10 mouse cellular contexts compared by ENCODE assay signal in genomic region chr1:121087124-121087887, GRCm38 (mm10).
DNase-seq lines count a peak whose midpoint lies in the region; ATAC-seq and TF ChIP-seq lines count a peak whose summit lies in the region.
"Had no signal": no experiment of that assay in that cellular context is flagged by ENCODE, and none has a peak within 500 bp of the region (broad histone marks: within the 10 kb centered on the region; RNA-seq: fewer than 3 reads in every experiment).

No protein-coding gene starts in this region.

- WGBS in forebrain, embryonic 14.5 days = 13% methylated on average over 7 of the region's 7 CpGs
- 37% methylated on average over 7 of the region's 7 CpGs for WGBS in limb, embryonic 10.5 days

- H3K4me3 ChIP-seq in ES-E14 (ENCODE audit: insufficient read depth in 1 of 2, low read depth in 1 of 2, low read length in 2 of 2, poor library complexity in 1 of 2, severe bottlenecking in 1 of 2) = peak overlapping the region; percentile 38 to 59
- no peak overlapping the region for H3K4me3 ChIP-seq in forebrain, embryonic 14.5 days (ENCODE audit: low read depth, low read length)
- H3K4me3 ChIP-seq in left cerebral cortex, adult 2 months = peak overlapping the region; percentile 17
- H3K4me3 ChIP-seq in limb, embryonic 10.5 days = no peak overlapping the region
- H3K4me3 ChIP-seq: lung, embryonic 15.5 days had no signal

- peaks cover 10 to 14% of the 10 kb centered on the region in 2 experiments; a peak in 3 of 4 replicates for H3K4me1 ChIP-seq in ES-E14 (ENCODE audit: control insufficient read depth in 2 of 2, insufficient read depth in 2 of 2, low read length in 2 of 2, poor library complexity in 1 of 2)
- peaks cover 8% of the 10 kb centered on the region for H3K4me1 ChIP-seq in forebrain, embryonic 14.5 days (ENCODE audit: control insufficient read depth, insufficient read depth, low read length)
- peaks cover 17% of the 10 kb centered on the region for H3K4me1 ChIP-seq in limb, embryonic 10.5 days
- H3K4me1 ChIP-seq: lung, embryonic 15.5 days had no signal

- no peak for TF ChIP-seq CTCF in left cerebral cortex, adult 2 months (IDR thresholded peaks at IDR 0.05)

- DNase-seq in cerebellum, adult 11-12 months = peak; percentile 14
- no peak for DNase-seq in cerebellum, adult 8-10 months
- DNase-seq in ES-E14 (ENCODE audit: low read depth, low spot score) = peak; percentile 74
- peak; percentile 70 for DNase-seq in forebrain, embryonic 14.5 days (ENCODE audit: low spot score)
- peak in 1 of 2 experiments; percentile 24 for DNase-seq in left cerebral cortex, adult 2 months (ENCODE audit: extremely low spot score in 1 of 2, low spot score in 2 of 2)
- DNase-seq in adrenal gland, adult (ENCODE audit: inconsistent age in 2 of 2, low spot score in 1 of 2) = no peak
- DNase-seq in adrenal gland, postnatal 14 days = no peak
- DNase-seq in limb, embryonic 10.5 days (ENCODE audit: low spot score) = no peak
- DNase-seq: adrenal gland, adult 8-10 months had no signal

- H3K27ac ChIP-seq in ES-E14 (ENCODE audit: insufficient read depth, low read depth, low read length, poor library complexity, severe bottlenecking) = peak overlapping the region; percentile 95
- no peak overlapping the region for H3K27ac ChIP-seq in forebrain, embryonic 14.5 days (ENCODE audit: low read depth, low read length)
- H3K27ac ChIP-seq in left cerebral cortex, adult 2 months = peak overlapping the region; percentile 25; the same call in 1 of the 2 replicates
- no peak overlapping the region for H3K27ac ChIP-seq in limb, embryonic 10.5 days
- H3K27ac ChIP-seq: lung, embryonic 15.5 days had no signal

- H3K9me3 ChIP-seq in ES-E14 (ENCODE audit: control insufficient read depth, insufficient read depth, low read depth, low read length) = no peaks in the 10 kb centered on the region
- peaks cover 2% of the 10 kb centered on the region; the same call in 1 of the 2 replicates for H3K9me3 ChIP-seq in forebrain, embryonic 14.5 days (replicated peaks; ENCODE audit: control insufficient read depth, low read length)
- no peaks in the 10 kb centered on the region for H3K9me3 ChIP-seq in limb, embryonic 10.5 days (replicated peaks)
- H3K9me3 ChIP-seq: lung, embryonic 15.5 days had no signal

- no peak overlapping the region for H3K4me2 ChIP-seq in forebrain, embryonic 14.5 days (ENCODE audit: low read length)
- H3K4me2 ChIP-seq: lung, embryonic 15.5 days had no signal

- in situ Hi-C loops in ES-E14 (cut with MboI; ENCODE audit: low sequenced_read_pairs in 2 of 2, unreplicated experiment in 2 of 2) = no loop called here

- ATAC-seq in forebrain, embryonic 14.5 days = peak; percentile 70

- H3K9ac ChIP-seq in ES-E14 (ENCODE audit: insufficient read depth, low read depth, low read length, poor library complexity, severe bottlenecking) = peak overlapping the region; percentile 48
- no peak overlapping the region for H3K9ac ChIP-seq in forebrain, embryonic 14.5 days (ENCODE audit: low read length)
- H3K9ac ChIP-seq: lung, embryonic 15.5 days had no signal

- intact Hi-C loops in left cerebral cortex, adult 2 months (cut with DNase I) = no loop called here

- no peaks in the 10 kb centered on the region for H3K36me3 ChIP-seq in ES-E14 (ENCODE audit: control insufficient read depth, insufficient read depth, low read length, poor library complexity, severe bottlenecking)
- H3K36me3 ChIP-seq in forebrain, embryonic 14.5 days (ENCODE audit: control insufficient read depth, insufficient read depth, low read length) = no peaks in the 10 kb centered on the region
- no peaks in the 10 kb centered on the region for H3K36me3 ChIP-seq in limb, embryonic 10.5 days
- H3K36me3 ChIP-seq: lung, embryonic 15.5 days had no signal

- peaks cover 4% of the 10 kb centered on the region; the same call in 1 of the 2 replicates for H3K27me3 ChIP-seq in forebrain, embryonic 14.5 days (replicated peaks; ENCODE audit: control insufficient read depth, insufficient read depth, low read length)
- no peaks in the 10 kb centered on the region; the same call in 1 of the 2 replicates for H3K27me3 ChIP-seq in limb, embryonic 10.5 days (ENCODE audit: low read depth, poor library complexity, severe bottlenecking)
- H3K27me3 ChIP-seq: lung, embryonic 15.5 days had no signal

TF ChIP-seq in ES-E14, 5 proteins besides CTCF, POLR2A, EP300 and RAD21:
- no peak for TF ChIP-seq ZNF384 (IDR thresholded peaks at IDR 0.05; ENCODE audit: low read depth, low read length)
- no peak for TF ChIP-seq MAFK (IDR thresholded peaks at IDR 0.05; ENCODE audit: insufficient read depth, low read depth, low read length)
- no peak for TF ChIP-seq HCFC1 (IDR thresholded peaks at IDR 0.05; ENCODE audit: borderline replicate concordance, insufficient read depth, low read length)
- no peak for TF ChIP-seq CHD2 (IDR thresholded peaks at IDR 0.05; ENCODE audit: low read depth, low read length)
- TF ChIP-seq ZC3H11A (IDR thresholded peaks at IDR 0.05; ENCODE audit: borderline replicate concordance, low read depth, low read length) = no peak

Comparison
In these comparisons a context has a peak if more than half of its experiments do, and no peak if none do; other contexts are left out.
1. DNase-seq: peak in cerebellum, adult 11-12 months (single experiment), ES-E14 (single experiment) and forebrain, embryonic 14.5 days (single experiment); none in cerebellum, adult 8-10 months (single experiment), adrenal gland, adult (0 of 2), adrenal gland, postnatal 14 days (single experiment) and limb, embryonic 10.5 days (single experiment).
2. H3K27ac ChIP-seq: peak in ES-E14 (single experiment) and left cerebral cortex, adult 2 months (single experiment); none in forebrain, embryonic 14.5 days (single experiment) and limb, embryonic 10.5 days (single experiment).
3. H3K4me3 ChIP-seq: peak in ES-E14 (2 of 2) and left cerebral cortex, adult 2 months (single experiment); none in forebrain, embryonic 14.5 days (single experiment) and limb, embryonic 10.5 days (single experiment).